Mouse (Mus musculus) kidney, postnatal 0 days (tissue): ENCODE measurements around the gene Nlrc3. TPM values are rescaled to one million over a fixed set of nuclear protein-coding genes. Genes with fewer than 3 reads are reported as not detected.
A peak's percentile ranks its signal among the peaks of the same experiment; 100 is the strongest.

Experiments
- ATAC-seq: fragments of 200-750 bp; cut with Nextera tagmentation; replicated peaks from 2 replicates; pipeline ENCODE4 v1.8.0; 2017; ENCODE audit warnings: low read depth, moderate number of reproducible peaks, moderate TSS enrichment, moderate library complexity; ENCODE audit not compliant: low FRiP score
- DNase-seq: peaks from one replicate; pipeline ENCODE4 v3.0.0-alpha.2; 2016; ENCODE audit warnings: low spot score
- H3K27ac ChIP-seq: fragments of 300-500 bp; sonication (generic); 2 replicates; pipeline ENCODE4 v1.5.1; 2014; ENCODE audit warnings: mild to moderate bottlenecking
- H3K27me3 ChIP-seq: fragments of 300-500 bp; sonication (generic); 2 replicates; pipeline ENCODE4 v1.6.1; 2014; ENCODE audit warnings: low read length, mixed read lengths; ENCODE audit not compliant: insufficient read depth
- H3K36me3 ChIP-seq: fragments of 300-500 bp; sonication (generic); 2 replicates; pipeline ENCODE4 v1.6.1; 2014; ENCODE audit warnings: low read length, mixed read lengths; ENCODE audit not compliant: insufficient read depth
- H3K4me1 ChIP-seq: fragments of 300-500 bp; sonication (generic); replicated peaks from 2 replicates; pipeline ENCODE4 v1.6.1; 2014; ENCODE audit warnings: antibody characterized with exemption, low read length, mixed read lengths; ENCODE audit not compliant: insufficient read depth
- H3K4me2 ChIP-seq: fragments of 300-500 bp; sonication (generic); 2 replicates; pipeline ENCODE4 v1.6.1; 2014; ENCODE audit warnings: mild to moderate bottlenecking, low read length, moderate library complexity, mixed read lengths
- H3K4me3 ChIP-seq: fragments of 300-500 bp; sonication (generic); replicated peaks from 2 replicates; pipeline ENCODE4 v1.5.1; 2014; ENCODE audit warnings: low read depth, low read length
- H3K9ac ChIP-seq: fragments of 300-500 bp; sonication (generic); 2 replicates; pipeline ENCODE4 v1.6.1; 2014; ENCODE audit warnings: low read depth, low read length
- H3K9me3 ChIP-seq: fragments of 300-500 bp; sonication (generic); replicated peaks from 2 replicates; pipeline ENCODE4 v1.6.1; 2016; ENCODE audit warnings: low read length, inconsistent platforms, mixed read lengths
- CTCF ChIP-seq: IDR thresholded peaks from 2 replicates; pipeline ENCODE4 v1.5.1; 2016; ENCODE audit warnings: antibody characterized with exemption, low read depth, mild to moderate bottlenecking, moderate library complexity
- WGBS: fragments of 180-500 bp; shearing (Covaris S2); extraction: QIAGEN DNeasy Blood & Tissue Kit; methylation state at CpG from one replicate; pipeline ENCODE4 v1.1.7; 2014; 5-methylcytosine and 5-hydroxymethylcytosine counted together
- polyA plus RNA-seq: library from polyadenylated mRNA; unstranded; fragments of >200 nt; fragmentation: Nextera tagmentation; extraction: Ambion mirVana; gene quantifications from 2 replicates; pipeline ENCODE4 v1.2.1, GENCODE M21; 2015

Nlrc3 gene
- polyA plus RNA-seq, 1 experiment from 2014 or later = 1.1 TPM

GRCm38 (mm10) chr16:3934701-3935100 is 41.7 kb downstream of the Nlrc3 start:
- Histone ChIP-seq H3K4me1 (no peaks in the 10 kb centered on the region), H3K27me3 (no peaks in the 10 kb centered on the region), H3K36me3 (peaks cover 43% of the 10 kb centered on the region), H3K9ac (no peak overlapping the region), H3K9me3 (no peaks in the 10 kb centered on the region), H3K4me3 (no peak overlapping the region), H3K4me2 (no peak overlapping the region), H3K27ac (no peak overlapping the region)
- DNase-seq = no peak
- WGBS = 91% methylated on average over 4 of the region's 4 CpGs
- no peak for TF ChIP-seq CTCF
- ATAC-seq = no peak

- H3K9me3 ChIP-seq = no peaks in the 10 kb centered on the region
- no peak for TF ChIP-seq CTCF
Measured at GRCm38 (mm10) chr16:3934091-3934490, 42.3 kb downstream of the Nlrc3 start.

GRCm38 (mm10) chr16:3933536-3933935 is 42.9 kb downstream of the Nlrc3 start:
- ATAC-seq (no peak), DNase-seq (no peak)
- Histone ChIP-seq H3K4me1 (no peaks in the 10 kb centered on the region), H3K36me3 (peaks cover 43% of the 10 kb centered on the region), H3K4me2 (no peak overlapping the region), H3K9me3 (no peaks in the 10 kb centered on the region), H3K4me3 (no peak overlapping the region), H3K27me3 (no peaks in the 10 kb centered on the region), H3K9ac (no peak overlapping the region), H3K27ac (no peak overlapping the region)
- TF ChIP-seq CTCF = no peak
- WGBS = 93% methylated on average over 6 of the region's 6 CpGs

More at GRCm38 (mm10) chr16:3934091-3934490, 42.3 kb downstream of the Nlrc3 start:
- WGBS = 100% methylated on average over 1 of the region's 1 CpGs
- ATAC-seq (no peak), DNase-seq (no peak)
- Histone ChIP-seq H3K9ac (no peak overlapping the region), H3K4me3 (no peak overlapping the region), H3K4me2 (no peak overlapping the region), H3K27ac (no peak overlapping the region), H3K36me3 (peaks cover 47% of the 10 kb centered on the region), H3K27me3 (no peaks in the 10 kb centered on the region), H3K4me1 (no peaks in the 10 kb centered on the region)

- no peak overlapping the region for H3K27ac ChIP-seq
- H3K27me3 ChIP-seq = no peaks in the 10 kb centered on the region
- H3K4me2 ChIP-seq = no peak overlapping the region
- WGBS = 71% methylated on average over 7 of the region's 7 CpGs
- TF ChIP-seq CTCF = no peak
- no peaks in the 10 kb centered on the region for H3K4me1 ChIP-seq
- peak; percentile 8 for DNase-seq
- H3K9me3 ChIP-seq = no peaks in the 10 kb centered on the region
- no peak overlapping the region for H3K9ac ChIP-seq
- ATAC-seq = no peak
- H3K4me3 ChIP-seq = no peak overlapping the region
- H3K36me3 ChIP-seq = peaks cover 18% of the 10 kb centered on the region
Measured at GRCm38 (mm10) chr16:3929151-3929550, 47.3 kb downstream of the Nlrc3 start.

- no peak for TF ChIP-seq CTCF
- Histone ChIP-seq H3K27me3 (no peaks in the 10 kb centered on the region), H3K4me2 (no peak overlapping the region), H3K4me3 (no peak overlapping the region), H3K36me3 (peaks cover 19% of the 10 kb centered on the region), H3K9ac (no peak overlapping the region), H3K27ac (no peak overlapping the region), H3K9me3 (no peaks in the 10 kb centered on the region), H3K4me1 (no peaks in the 10 kb centered on the region)
- no peak for ATAC-seq
- WGBS = 50% methylated on average over 1 of the region's 1 CpGs
- DNase-seq = no peak
Measured at GRCm38 (mm10) chr16:3928582-3928981, 47.9 kb downstream of the Nlrc3 start.

- no peaks in the 10 kb centered on the region for H3K9me3 ChIP-seq
- H3K4me3 ChIP-seq = no peak overlapping the region
- DNase-seq (no peak), ATAC-seq (no peak)
- TF ChIP-seq CTCF = no peak
- H3K4me1 ChIP-seq = no peaks in the 10 kb centered on the region
- no peak overlapping the region for H3K9ac ChIP-seq
- H3K27ac ChIP-seq = no peak overlapping the region
- no peaks in the 10 kb centered on the region for H3K27me3 ChIP-seq
- peaks cover 10% of the 10 kb centered on the region for H3K36me3 ChIP-seq
- H3K4me2 ChIP-seq = no peak overlapping the region
- 40% methylated on average over 4 of the region's 4 CpGs for WGBS
Measured at GRCm38 (mm10) chr16:3923966-3924365, 52.5 kb downstream of the Nlrc3 start.

- ATAC-seq = no peak
- 79% methylated on average over 3 of the region's 3 CpGs for WGBS
Measured at GRCm38 (mm10) chr16:3923515-3923914, 52.9 kb downstream of the Nlrc3 start.

More at GRCm38 (mm10) chr16:3923515-3923914, 52.9 kb downstream of the Nlrc3 start:
- no peak for TF ChIP-seq CTCF
- no peak overlapping the region for H3K4me3 ChIP-seq
- DNase-seq = no peak
- H3K27ac ChIP-seq = no peak overlapping the region
- H3K4me2 ChIP-seq = no peak overlapping the region
- H3K9me3 ChIP-seq = no peaks in the 10 kb centered on the region
- no peaks in the 10 kb centered on the region for H3K27me3 ChIP-seq
- H3K36me3 ChIP-seq = peaks cover 9% of the 10 kb centered on the region
- no peaks in the 10 kb centered on the region for H3K4me1 ChIP-seq
- no peak overlapping the region for H3K9ac ChIP-seq
